Mouse (Mus musculus) adrenal gland, adult 2 months (tissue): Measurements from ENCODE around the gene Mgme1. TPM values are rescaled to one million over a fixed set of nuclear protein-coding genes. Genes with fewer than 3 reads are reported as not detected.

ENCODE experiments used
- DNase-seq: peaks from one replicate; pipeline ENCODE4 v3.0.0; 2021
- long read RNA-seq: library from polyadenylated mRNA; stranded (forward); transcript quantifications from one replicate; pipeline ENCODE4 v2.0.0, GENCODE M21; 2021
- polyA plus RNA-seq: library from polyadenylated mRNA; depleted of rRNA; stranded (reverse); fragments of >200 nt; gene quantifications from 2 replicates; pipeline ENCODE4 v1.2.3, GENCODE M21; 2012; rRNA removed
- total RNA-seq, 2 experiments: library from RNA; stranded (reverse); gene quantifications; 2 replicates each; pipeline ENCODE4 v1.2.3; 2021

Gene Mgme1
- total RNA-seq (10 to 100 TPM; 22.3 to 22.7 TPM), polyA plus RNA-seq (4.4 and 4.6 TPM in 2 replicates)
- long read RNA-seq, transcript Mgme1-201 (5 exons, 2,840 nt), result major isoform, 15 of 44 reads
- long read RNA-seq, transcript Mgme1-203 (5 exons, 2,308 nt), result minor isoform, 12 of 44 reads
- long read RNA-seq, partial matches to known transcripts, result 4 of 44 reads
- long read RNA-seq, other reads (novel, unspliced or antisense), result 13 of 44 reads

DNA sequence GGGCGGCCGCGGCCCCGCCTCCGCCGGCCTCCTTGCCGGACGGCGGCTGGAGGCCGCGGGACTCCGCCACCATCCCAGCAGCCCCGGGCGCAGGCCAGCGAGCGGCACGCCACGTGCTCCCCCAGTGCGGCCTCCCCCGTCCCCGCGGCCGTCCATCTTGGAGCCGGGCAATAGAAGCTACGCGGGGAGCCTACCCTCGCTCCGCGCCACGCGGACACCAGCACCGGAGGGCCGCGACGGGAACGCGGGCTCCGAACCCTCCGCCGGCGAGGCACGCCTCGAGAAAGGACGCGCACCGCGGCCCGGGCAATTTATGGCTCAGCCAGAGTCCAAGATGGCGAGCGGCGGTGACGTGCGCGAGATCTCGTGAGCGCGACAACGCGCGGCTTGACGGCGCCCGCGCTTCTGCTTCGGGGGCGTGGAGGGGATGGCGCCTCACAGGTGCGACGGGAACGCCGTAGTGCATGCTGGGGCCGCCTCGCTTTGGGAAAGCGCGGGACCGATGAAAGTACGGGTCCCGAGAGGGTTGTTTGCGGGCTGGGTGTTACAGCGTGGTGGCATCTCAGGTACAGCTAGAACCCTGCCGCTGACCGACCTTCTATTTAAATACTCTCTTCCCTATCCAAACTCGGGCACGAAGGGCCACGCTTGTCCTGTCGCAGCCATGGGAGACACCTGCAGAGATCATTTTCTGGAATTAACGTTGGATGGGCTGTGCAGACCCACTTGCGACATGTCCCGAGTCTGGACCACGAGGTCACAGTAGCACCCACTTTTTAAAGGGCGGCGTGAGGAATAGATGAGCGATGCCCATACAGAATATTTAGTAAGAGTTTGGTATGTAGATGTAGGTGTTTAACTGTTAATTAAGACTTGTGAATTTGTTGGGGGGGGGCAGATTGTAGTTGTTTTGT lies at the start of gene Mgme1, which contains the start of gene Snx5:
Gene Mgme1, plus strand, starts transcription at position 157 of the 914 bp plus-strand sequence.
Gene Snx5, minus strand, starts transcription at position 400 of the 914 bp plus-strand sequence.
- DNase-seq, result peak; percentile 96

DNA sequence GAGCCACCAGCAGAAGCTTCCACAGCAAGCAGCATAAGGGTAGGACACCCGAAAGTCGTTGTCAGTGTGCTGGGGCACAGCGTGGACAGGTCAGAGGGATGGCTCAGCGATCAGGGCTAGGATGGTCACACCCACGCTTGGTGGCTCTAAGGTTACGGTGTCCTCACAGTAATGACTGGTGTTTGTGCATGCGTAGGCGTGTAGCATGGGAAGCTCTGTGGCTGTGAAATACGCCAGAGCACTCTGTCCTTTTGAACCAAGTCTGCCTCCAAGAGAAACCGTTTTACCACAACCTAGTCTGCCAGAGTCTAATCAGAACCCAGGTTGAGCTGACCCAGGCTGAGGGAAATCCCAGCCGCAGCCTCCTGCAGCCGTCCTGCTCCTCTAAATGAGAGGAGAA lies 46.1 kb upstream of the Mgme1 start:
- peak; percentile 47 for DNase-seq

DNA sequence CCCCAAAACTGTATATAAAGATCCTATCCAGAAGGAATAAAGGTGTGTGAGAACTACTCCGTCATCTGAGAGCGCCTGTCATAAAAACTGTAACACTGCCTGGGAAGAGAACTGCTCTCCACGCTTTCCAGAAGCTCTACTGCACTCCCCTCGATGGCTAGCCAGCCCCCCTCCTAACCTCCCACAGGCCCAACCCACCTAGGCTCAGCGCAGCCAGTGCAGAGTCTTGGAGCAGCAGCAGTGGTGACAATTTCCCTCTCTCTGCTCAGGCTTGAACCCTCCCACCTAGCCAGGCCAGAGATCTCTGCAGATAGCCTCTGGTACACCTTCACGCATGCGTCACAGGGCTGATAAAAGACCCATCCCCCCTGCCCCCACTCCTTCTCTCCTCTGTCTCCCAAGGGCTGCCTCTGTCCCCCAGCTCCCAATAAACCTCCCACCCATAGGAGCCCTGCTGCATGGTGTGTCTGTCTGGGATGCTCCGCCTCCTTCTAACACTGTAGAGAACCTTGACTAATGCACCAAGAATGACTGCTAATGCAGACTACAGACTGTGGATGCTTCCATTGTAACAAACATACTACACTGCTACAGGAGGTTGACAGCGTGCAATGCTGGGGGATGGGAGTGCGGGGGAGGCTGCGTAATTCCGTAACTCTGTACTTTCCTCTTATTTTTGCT lies 43.4 kb upstream of the Mgme1 start:
- no peak for DNase-seq

DNA sequence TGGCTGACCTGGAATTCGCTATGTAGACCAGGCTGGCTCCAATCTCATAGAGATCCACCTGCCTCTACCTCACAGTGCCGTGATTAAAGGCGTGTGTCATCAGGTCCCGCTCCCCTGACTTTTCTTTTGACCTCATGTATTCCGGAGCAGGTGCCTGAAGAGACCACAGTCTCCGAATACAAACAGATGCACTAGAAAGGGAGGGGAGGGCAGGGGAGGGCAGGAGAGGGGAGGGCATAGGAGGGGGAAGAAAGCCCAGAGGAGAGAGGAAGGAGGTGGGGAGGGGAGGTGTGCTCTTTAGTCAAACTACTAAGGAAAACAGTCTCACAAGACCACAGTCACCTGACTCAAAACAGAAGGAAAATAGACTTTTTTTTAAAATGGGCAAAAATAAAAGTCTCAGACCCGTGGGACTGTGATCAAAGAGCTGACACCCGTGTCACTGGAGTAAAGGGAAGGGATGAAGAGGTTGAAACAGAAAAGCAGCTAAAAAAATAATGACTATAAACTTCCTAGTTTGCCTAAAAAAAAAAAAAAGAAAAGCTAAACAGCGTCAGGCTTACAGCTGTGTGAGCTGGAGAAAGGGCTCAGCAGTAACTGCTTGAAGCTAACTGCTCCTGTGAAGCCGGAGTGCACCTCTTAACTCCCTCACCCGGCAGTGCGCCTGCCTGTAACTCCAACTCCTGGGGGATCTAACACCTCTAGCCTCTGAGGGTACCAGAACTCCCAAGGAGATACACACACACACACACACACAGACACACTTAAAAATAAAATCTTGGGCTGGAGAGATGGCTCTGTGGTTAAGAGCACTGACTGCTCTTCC lies 41.7 kb upstream of the Mgme1 start:
- DNase-seq, result no peak

DNA sequence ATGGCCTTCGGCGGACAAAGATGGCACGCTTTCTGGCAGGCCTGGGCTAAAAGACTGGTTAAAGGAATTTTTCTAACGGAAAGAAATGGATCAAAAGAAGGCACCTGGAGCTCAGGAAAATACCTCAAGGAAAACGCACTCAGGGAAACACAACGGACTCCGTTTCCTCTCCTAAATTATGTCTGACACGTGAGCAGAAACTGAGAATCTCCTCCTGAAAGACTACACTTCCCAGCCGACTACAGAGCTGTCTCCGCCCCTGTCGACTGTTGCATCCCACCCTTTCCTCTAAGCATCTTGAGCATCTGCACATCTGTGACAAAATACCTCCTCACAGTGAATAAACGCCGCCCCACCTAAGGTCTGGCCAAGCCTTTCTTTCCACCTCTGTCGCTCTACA lies 40.8 kb upstream of the Mgme1 start:
- no peak for DNase-seq

DNA sequence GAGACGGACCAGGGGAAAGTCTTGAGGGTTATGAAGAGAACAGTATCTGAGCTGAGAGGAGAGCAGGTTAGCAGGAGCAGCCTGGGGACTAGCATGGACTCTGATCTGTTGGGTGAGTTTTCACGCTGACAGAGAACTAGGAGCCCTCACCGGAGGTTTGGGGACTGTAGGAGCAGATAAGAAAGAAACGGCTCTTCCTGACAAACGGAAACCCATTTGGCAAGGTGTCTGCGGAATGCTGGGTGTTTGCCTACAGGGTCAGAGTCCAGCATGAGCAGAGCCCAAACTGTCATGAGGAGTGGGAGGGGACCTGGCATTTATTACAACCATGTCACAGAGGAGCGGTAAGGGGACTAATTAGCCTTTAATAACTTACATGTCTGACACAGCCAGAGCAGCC lies 40.0 kb upstream of the Mgme1 start:
- DNase-seq, result no peak

DNA sequence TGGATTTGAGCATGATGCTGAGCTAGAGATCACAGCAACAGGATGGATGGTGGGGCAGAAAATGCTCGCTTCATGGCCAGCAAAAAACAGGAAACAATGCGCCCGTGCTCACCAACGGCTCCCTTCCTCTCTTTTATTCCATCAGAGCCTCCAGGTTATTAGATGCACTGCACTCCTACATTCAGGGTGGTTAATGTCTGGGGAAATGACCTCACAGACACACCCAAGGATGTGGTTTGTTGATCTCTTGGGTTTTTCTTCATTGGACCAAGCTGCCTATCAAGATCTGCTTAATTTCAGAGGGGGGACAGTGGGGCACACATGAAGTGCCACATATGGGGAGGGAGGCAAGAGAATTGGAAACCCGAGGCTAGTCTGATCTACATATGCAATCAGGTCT lies 39.3 kb upstream of the Mgme1 start:
- no peak for DNase-seq

DNA sequence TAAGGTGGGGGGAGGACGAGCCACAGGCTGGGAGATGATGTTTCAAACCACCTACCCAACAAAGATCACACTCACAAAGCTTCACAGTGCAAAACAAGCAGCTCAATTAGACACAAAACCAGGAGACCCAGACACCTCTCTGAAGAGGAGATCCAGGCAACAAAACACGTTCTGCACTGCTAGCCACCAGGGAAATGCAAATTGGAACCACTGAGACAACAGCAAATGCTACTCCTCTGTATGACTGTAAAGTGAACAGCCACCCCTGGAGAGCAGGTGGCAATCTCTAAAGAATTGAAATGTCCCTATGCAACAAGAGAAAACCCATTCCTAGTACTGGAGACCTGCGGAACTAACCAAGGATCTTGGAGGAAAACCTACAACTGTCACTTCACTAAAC lies 36.9 kb upstream of the Mgme1 start:
- no peak for DNase-seq

DNA sequence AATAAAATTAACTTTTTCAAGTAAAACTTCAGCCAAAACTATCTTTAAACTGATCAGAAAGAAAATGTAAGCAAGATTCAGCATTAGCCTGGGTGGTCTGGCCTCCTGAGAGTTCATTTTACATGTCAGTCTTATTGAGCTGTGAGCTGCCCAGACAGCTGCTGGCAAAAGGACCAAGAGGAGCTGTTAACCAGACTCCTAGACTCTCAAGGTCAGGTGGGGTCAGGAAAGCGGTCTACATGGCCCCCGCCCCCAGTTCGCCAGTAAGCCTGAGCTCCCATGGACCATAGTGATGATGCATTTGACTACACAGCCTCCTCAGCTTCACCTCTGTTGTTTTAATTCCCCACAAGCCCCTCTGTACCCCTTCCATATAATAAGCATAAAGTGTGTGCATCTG lies 34.7 kb upstream of the Mgme1 start:
- no peak for DNase-seq

DNA sequence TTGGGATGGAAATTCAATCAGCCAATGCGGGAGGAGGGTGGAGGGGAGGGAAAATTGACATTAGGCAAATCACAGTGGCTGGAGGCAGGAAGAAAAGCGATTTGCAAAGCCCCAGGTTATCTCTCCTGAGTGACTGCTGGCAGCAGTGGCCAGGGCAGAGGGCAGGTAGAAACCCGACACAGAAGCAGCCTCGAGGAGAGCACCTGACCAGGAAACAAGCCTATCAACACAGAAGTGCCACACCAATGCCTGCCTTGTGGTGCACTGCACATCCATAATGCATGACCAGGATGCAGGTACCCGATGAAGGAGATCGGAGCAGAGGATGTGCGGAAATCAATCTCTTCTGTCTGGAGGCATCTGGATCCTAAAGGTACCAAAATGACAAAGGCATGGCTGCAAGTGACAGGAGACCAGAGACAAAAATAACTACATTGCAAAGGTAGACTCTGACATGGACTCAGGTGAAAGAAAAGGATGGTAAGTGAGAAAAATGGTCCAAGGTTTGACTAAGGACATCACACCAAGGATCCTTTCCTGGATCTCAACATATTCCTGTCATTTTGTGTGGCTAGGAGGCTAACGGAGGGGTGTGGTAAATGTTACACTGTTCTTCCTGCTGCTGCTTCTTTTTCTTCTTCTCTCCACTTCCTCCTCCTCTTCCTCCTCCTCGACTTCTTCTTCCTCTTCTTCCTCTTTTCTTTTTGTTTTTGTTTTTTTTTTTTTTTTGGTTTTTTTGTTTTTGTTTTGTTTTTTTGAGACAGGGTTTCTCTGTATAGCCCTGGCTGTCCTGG lies 33.5 kb upstream of the Mgme1 start:
- DNase-seq, result no peak

DNA sequence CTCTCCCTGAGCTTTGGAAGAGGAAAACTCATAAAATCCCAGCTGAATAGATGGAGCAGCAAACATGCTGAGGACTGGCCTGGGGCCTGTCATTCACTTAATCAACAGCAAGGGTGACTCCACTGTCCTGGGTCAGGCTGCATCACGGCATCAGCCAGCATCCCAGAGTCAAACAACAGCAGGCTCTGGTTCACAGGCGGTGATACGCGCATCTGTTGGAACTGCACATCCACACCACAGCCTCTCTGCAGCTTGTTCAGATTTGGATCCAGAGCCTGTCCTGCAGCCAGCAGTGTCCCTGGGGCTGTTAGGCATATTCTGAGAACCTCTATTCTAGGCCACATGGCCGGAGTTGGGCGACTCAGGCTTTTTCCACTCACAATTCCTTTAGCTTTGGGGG lies 32.1 kb upstream of the Mgme1 start:
- peak; percentile 32 for DNase-seq

DNA sequence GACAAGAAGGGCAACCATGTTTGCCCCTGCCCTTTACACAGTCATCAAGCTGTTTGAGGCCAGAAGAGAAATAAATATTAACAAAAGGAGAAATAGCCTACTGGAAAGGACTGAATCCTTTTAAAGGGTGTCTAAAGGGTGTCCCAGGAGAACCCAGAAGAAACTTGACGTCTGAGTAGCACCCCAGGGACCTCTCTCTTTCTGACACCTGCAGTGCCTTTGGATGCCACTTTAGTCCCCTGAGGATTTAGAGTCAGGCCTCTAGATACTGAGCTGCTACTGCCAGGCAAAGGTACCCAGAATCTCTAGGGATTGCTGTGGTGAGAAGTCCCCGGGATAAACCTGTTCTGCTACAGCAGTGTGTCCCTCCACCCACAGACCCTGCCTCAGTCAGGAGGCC lies 31.1 kb upstream of the Mgme1 start:
- no peak for DNase-seq

DNA sequence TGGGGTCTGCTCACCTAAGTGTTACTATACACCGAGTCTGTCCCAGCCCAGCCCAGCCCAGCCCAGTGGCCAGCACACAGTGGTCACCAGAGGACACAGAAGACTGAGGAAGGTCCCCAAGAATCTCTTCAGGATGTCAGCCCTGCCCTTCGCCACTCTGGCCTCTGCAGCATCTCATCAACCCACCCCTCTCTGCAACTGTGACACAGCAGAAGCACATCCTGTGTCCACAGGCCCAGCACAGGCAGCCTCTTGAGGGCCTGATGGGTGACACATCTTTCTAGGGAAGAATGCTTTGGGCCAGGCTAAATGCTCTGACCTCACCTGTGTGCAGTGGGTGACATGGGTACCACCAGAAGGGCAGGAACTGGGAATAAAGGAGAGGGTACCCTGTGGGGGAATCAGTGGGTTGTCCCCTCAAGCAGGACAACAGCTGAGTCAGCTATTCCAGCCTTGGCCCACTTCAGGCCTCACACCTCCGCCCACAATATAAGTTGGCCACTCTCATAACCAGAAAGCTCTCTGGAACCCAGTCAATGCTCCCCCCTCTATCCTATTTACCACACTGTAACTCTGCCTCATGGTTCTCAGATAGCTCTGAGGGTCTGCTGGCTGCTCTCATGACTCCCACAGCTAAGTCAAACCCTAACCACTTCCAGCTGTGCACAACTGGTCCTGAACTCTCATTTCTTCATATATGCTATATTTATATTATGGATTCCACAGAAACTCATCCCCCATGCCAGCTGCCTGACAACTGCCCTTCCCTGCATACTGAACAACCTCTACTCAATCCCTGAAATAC lies 30.2 kb upstream of the Mgme1 start:
- DNase-seq, result no peak

DNA sequence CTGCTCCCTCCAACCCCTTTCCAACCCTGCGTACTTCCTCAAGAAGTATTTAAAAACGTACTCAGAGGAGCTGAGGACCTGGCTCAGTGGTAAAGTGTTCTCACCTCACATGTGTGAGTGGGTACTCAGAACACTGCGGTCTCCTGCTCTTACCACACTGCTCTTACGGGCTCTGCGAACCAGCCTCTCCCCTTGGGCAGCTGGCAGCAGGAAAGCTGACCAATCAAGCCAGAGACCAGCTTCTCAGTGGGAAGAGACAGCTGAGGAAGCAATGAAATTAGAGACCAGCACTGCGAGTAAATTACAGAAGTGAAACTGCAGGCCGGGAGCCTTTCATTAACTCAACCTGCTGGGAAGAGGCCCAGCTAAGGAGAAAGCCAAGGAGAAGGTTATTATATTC lies 25.0 kb upstream of the Mgme1 start:
- no peak for DNase-seq

DNA sequence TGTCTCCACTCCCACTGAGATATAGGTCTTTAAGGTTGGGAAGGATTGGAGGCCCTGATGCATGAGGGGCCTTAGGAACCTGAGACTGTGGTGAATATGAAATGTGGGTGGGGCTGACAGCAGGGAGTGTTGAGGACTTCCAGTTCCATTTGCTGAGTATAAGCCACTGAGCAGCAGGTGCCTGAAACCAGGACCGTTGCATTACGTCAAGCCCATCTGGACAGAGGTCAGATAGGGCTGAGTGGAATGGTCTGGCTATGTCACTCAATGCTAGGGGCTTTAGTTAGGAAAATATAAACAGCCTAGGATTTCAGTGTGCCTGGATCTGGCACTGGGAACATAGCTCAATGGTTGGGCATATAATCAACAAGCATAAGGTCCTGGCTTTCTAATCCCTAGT lies 24.2 kb upstream of the Mgme1 start:
- no peak for DNase-seq

DNA sequence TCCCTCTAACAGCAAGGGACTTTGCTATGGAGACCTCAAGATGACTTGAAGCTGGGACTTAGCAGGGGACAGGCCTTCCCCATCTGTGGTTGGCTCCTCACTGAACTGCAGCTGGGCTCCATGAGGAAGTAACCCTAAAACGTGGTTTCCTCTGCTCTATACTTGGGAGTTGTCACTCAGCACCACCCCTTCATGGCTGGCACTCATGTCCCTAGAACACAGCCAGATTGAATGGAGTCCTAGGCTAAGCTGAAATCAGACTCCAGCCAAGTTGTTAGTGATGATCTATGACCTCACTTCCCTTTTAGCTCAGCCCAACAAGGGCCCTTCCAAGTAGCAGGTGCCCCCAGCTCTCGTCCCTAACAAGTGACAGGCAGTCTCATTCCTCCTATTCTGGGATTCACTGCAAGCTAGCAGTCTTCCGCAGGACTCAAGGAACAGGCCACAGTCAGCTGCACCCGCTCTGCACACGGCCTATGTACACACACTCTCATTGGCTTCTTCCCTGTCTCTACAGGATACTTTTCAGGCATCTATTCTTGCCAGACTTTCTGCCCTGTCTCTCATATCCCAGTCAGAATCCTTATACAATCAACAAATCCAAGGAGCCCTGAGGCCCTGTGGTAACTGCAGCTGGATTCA lies 23.0 kb upstream of the Mgme1 start:
- DNase-seq, result no peak

DNA sequence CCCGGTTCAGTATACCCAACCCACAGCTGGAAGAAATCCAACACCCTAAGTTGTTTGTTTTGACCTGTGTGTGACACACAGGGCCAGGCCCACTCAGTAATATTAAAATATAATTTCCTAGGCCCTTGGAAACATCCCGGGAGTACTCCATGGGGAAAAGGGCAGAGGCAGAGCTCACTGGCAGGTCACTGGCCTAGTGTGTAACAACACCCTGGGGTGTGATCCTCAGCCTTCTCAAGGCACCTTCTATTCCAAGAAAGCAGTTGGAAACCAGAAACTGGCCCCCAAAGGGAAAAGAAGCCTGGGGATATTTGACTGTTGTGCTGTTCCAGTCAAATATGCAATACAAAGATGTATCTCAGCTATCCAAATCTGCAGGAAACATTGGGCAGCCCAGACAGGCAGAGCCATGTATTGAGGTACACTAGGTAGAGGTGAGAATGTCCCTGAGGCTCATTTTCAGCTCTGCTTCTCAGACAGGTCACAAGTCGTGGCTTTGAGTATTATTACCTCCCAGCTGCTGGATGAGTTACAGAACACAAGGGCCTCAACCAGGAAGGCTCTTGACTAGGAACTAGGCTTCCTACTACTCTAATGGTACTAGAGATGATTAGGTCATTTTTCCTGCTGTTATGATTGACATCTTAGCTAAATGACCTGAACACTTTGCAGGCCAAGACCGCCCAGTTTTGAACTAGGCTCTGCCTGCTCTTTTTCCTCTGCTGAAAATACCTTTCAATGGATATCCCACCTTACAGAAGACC lies 21.7 kb upstream of the Mgme1 start:
- no peak for DNase-seq

DNA sequence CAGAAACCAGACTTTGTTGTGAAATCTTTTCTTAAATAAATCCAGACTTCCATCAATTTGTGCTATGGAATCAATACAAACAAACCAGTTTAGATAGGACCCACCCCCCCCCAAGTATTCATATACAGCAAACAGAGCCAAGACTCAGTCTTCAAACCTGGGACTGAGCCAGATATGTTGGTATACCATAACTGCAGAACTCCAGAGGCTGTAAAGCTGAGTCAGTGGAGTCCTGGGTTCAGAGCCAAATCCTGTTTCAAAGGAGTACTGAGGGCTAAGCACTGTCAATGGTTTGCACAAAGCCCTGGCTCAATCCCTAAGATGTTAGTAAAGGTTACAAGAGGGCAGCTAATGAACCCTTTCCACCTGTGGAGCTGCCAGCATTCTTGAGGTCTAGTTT lies 20.4 kb upstream of the Mgme1 start:
- no peak for DNase-seq

DNA sequence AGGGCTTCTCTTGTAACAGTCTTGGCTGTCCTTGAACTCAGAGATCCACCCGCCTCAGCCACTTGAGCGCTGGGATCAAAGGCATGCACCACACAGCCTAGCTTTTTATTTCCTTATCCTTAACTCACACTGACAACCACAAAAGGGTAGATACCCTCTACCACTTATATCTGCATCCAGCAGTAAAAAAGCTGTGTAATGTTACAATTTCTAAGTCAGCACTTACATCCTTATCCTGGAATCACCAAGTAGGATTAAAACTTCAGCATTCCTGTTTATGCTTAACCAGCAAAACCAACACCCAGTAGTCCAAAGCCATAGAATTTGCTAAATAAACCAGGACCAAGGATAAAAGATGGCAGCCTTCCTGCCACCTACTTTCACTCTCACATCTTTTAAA lies 7.6 kb upstream of the Mgme1 start:
- no peak for DNase-seq
